Mouse (Mus musculus) embryo, embryonic 11 days (tissue): ENCODE measurements at regions not wholly inside any gene's neighbourhood (a gene's known extent, or its start where the extent isn't known, plus 50 kb on each side); places are given as distances from the start of the nearest gene placed in this dataset.

Experiments
- DNase-seq: peaks from one replicate; pipeline ENCODE4 v3.0.0-alpha.2; 2015

- DNase-seq = no peak
Measured at GRCm38 (mm10) chr6:47354515-47354914, 98.7 kb upstream of the Cul1 start.

DNA sequence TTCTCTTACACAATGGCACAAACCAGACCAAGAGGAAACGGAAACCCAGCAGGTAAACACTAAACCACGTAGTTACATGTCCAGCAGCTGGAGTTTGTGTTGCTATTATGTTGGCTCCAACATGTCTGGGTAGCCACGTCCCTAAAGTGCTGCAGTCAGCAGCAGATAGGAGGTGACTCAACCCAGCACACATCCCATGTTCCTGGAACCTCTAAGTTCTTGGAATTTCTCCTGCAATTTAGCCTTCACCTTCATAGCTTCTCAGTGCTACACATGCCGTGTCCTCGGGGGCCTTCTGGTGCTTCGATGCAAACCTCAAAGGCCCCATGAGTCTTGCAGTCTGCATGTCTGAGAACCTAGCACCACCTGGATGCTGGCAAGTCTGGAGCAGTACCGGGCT, 97.7 kb upstream of the Cul1 start:
- DNase-seq = no peak

- DNase-seq = no peak
Measured at GRCm38 (mm10) chr6:47356500-47356899, 96.7 kb upstream of the Cul1 start.

- peak; percentile 59 for DNase-seq
Measured at GRCm38 (mm10) chr6:47358686-47359085, 94.5 kb upstream of the Cul1 start.

DNA sequence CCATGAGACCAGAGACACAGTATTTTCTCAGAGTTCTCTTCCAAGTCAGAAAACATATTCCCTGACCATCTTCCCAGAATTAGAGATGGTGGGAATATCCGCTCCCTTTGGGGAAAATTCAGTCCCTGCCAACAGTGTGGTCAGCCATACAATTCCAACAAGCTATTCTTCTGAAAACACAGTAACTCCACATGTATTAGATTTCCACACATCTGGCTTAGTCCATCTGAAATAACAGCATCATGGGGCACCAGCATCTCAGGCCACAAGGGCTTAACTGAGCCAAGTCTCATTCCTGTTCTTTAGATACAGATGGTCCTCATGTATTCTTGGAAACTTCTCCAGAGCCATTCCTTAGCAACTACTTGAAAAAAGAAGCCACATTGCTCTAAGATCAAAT, 89.2 kb upstream of the Cul1 start:
- DNase-seq = no peak

DNA sequence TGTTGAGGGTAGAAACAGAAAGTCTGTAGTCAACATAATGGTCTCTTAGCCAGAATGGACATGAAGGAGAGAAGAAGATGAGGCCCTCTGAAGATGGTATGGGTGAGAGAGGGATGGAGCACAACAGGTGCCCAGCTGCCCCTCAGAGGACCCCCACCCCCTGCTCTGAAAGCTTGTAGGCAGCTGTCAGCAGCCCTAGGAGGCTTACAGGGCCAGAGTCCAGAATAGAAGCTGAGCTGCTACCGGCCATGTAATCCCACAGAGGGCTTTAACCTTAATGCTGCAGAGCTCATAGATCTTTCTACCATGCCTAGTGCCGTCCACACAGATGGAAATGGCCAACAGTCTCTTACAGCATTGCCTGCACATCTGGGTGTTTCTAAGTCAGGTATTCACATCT, 88.6 kb upstream of the Cul1 start:
- no peak for DNase-seq

DNA sequence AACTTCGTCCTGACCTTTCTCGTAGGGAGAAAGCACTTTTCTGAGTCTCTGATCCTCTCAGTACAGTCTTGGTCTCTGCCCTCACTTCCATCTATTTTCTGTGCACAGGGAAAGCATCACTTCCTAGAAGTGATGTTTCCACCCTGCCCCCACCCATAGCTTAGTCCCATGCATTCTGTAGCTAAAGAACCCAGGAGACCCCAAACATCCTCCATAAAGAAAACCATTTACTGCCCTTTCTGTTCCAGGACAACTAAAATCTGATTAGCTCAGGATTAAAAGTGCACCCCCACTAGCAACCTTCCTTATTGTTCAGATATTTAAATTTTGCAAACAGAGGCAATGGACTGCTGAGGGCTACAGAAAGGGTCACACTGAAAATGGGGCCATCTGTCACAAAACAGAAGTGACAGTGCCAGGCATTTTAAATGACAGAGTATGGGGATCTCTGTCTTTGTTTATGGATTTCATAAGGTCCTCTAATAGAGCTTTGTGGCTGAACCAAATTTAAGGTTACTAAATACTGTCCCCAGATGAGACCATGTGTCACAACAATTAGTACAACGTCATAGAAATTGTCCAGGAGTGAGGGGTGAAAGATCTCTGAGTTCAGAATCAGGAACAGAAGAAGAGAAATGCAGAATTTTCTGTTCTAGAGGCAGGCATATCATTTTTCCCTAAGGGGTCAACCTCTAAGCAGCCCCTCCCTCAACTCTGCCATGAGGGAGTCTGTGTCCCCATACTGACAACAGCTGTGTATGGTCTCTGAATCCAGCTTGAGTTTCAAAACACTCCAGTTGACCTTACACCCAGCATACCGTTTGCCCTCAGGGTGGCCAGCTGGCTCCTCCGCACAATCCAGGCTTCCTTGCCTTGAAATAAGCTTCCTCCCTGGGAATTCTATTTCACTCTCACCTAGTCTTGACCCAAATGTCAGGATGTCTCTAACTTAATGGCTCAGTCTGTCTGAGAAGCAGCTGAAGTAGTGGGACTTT, 87.2 kb upstream of the Cul1 start:
- DNase-seq = peak; percentile 67

DNA sequence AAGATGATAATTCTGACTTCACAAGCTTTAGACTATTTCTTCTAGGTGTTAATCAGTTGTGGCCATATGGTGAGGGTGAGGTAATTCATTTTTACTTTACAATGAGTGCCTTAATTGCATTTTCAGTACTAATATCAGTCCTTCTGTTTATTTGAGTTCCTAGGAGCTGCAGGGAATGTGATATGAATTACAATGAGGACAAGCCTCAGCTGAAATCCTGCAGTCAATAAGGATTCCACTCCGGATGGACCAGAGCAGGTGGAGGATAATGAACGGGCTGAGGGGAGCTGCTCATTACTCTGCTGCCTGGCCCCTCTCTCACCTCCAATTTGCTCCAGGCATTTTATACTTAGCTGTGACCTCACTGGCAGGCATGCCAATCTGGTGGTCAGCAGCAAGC, 85.7 kb upstream of the Cul1 start:
- peak; percentile 45 for DNase-seq

GRCm38 (mm10) chr6:47375705-47376104, 77.5 kb upstream of the Cul1 start:
- DNase-seq = no peak

DNA sequence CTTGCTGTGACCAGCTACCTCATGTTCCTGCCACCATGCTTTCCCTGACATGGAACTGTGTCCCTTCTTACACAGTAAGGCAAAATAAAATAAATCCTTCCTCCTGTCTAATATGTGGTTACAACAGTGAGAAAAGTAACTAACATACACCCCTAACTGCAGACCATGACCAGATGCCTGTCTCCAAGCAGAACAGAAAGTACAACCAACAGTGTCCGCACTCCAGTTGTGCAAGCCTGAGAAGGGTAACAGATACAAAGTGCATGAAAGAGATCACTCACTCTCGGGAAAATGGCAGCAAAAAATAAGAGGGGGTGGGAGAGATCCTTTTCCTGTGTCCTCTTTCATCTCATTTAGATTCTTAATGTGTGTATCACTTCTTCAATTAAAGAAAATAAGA, 71.7 kb upstream of the Cul1 start:
- no peak for DNase-seq

GRCm38 (mm10) chr6:47386550-47386949, 66.6 kb upstream of the Cul1 start:
- DNase-seq = no peak

DNA sequence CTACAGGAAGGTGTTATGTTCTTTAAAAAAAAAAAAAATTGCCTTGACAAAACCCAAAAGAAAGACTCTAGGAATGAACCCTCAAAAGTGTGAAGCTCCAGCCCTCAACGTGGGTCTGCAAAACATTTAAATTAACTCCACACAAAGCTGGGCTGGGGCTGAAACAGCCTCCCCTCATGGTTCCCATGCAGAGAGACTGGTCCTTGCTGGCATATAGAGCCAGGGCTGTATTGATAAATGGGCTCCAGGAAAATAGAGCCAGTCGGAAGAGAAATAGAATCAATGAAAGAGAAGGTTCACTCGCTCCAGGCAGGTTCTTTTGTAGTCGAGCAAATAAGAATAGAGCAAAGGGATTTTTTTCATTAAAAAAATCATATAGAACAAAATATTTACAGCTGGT, 63.3 kb upstream of the Cul1 start:
- DNase-seq = no peak

DNA sequence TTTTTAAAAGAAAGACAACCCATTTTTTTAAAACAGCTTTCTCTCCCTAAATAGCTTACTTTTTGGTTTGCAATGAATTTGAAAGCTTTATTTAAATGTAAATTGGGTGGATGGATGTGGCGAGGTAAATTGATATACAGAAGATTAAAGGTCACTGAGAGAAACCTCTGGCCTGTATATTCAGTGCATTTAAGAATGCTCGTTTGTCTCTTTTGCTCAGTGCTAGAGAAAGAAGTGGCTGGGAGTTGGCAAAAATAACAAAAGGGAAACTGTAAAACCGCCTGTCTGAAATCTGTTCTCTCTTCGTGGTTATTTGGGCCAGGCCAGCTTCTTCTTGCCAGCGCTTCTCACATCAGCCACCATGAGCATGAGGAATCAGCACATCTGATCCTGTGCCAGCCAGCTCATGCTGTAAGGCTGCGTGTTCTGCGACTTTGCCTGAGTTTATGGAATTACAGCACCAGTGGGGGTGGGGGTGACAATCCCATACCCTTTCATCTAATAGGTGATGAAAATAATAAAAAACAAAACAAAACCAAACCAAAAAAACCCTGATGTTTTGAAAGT, 62.7 kb upstream of the Cul1 start:
- DNase-seq = peak; percentile 27

GRCm38 (mm10) chr6:47391014-47391802, 62.0 kb upstream of the Cul1 start:
- no peak for DNase-seq

- DNase-seq = peak; percentile 29
Measured at GRCm38 (mm10) chr6:47395465-47396337, 57.5 kb upstream of the Cul1 start.
